Mouse (Mus musculus) heart, embryonic 12.5 days (tissue): Measurements from ENCODE around the gene Pde7b. TPM values are rescaled to one million over a fixed set of nuclear protein-coding genes. Genes with fewer than 3 reads are reported as not detected.
"Not testable (repeated sequence)": the region's sequence is repeated elsewhere in the genome, so short reads cannot be mapped to it uniquely, and the experiment has no call there.

Experiments
- ATAC-seq: fragments of 200-750 bp; cut with Nextera tagmentation; 2 replicates; pipeline ENCODE4 v1.8.0; 2017; ENCODE audit warnings: moderate TSS enrichment, moderate library complexity; ENCODE audit not compliant: insufficient number of reproducible peaks, low FRiP score
- H3K27ac ChIP-seq: fragments of 300-500 bp; sonication (generic); 2 replicates; pipeline ENCODE4 v1.5.1; 2016; ENCODE audit warnings: mild to moderate bottlenecking, moderate library complexity; ENCODE audit not compliant: poor library complexity, severe bottlenecking
- H3K27me3 ChIP-seq: fragments of 300-500 bp; sonication (generic); replicated peaks from 2 replicates; pipeline ENCODE4 v1.6.1; 2016; ENCODE audit warnings: mild to moderate bottlenecking, moderate library complexity
- H3K36me3 ChIP-seq: fragments of 300-500 bp; sonication (generic); 2 replicates; pipeline ENCODE4 v1.6.1; 2016; ENCODE audit warnings: mild to moderate bottlenecking, moderate library complexity
- H3K4me1 ChIP-seq: fragments of 300-500 bp; sonication (generic); replicated peaks from 2 replicates; pipeline ENCODE4 v1.6.1; 2016; ENCODE audit warnings: mild to moderate bottlenecking
- H3K4me2 ChIP-seq: fragments of 300-500 bp; sonication (generic); 2 replicates; pipeline ENCODE4 v1.6.1; 2016; ENCODE audit warnings: mild to moderate bottlenecking, moderate library complexity
- H3K4me3 ChIP-seq: fragments of 300-500 bp; sonication (generic); 2 replicates; pipeline ENCODE4 v1.5.1; 2016; ENCODE audit warnings: mild to moderate bottlenecking
- H3K9ac ChIP-seq: fragments of 300-500 bp; sonication (generic); 2 replicates; pipeline ENCODE4 v1.6.1; 2016; ENCODE audit warnings: mild to moderate bottlenecking, moderate library complexity
- H3K9me3 ChIP-seq: fragments of 300-500 bp; sonication (generic); replicated peaks from 2 replicates; pipeline ENCODE4 v1.6.1; 2016; ENCODE audit warnings: mild to moderate bottlenecking, moderate library complexity
- WGBS: fragments of 180-500 bp; shearing (Covaris S2); methylation state at CpG from one replicate; pipeline ENCODE4 v1.1.7; 2016; 5-methylcytosine and 5-hydroxymethylcytosine counted together
- polyA plus RNA-seq: library from polyadenylated mRNA; unstranded; fragments of >200 nt; fragmentation: Nextera tagmentation; extraction: Ambion mirVana; gene quantifications from 2 replicates; pipeline ENCODE4 v1.2.1, GENCODE M21; 2016

The Pde7b gene
- polyA plus RNA-seq, 1 experiment from 2014 or later, result 16.3 TPM

DNA sequence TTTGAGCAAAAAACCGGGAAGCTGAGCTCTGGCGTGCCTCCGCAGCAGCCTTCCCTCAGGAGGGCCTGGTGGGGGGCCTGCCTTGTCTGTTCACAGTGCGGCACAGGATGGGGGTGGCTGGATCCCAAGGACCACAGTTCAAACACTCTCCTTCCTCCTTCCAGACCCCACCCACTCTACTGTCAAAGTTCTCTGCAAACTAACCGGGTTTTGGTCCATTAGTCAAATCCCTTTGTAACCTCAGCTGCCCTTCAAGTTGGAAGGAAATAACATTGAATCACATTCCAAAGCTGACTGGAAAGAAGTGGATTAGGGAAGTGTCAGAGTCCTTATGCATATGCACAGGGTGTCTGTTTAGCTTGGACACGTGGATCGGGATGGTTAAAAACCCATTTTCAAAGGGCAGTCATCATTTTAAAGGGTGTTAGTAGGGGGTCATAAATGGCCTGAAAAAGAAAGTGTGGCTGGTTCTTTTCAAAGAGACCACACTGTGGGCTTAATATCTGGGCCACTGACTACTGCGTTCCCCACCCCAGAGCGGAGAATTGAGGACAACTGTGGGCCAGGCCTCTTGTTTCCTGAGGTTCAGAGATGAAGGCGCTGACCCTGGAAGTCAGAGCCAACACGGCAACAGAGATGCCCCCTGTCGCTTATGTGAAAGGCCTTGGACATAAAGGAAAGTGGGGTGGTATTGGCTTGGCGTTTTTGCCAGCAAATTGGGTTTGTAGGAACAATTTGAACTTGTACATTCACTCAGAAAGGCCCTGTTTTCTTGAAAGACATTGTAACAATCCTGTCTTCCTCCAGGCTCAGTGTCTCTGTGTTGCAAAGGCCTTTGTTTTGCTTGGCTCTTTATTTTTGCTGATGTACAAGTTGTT, 175.8 kb downstream of the Pde7b start:
- Histone ChIP-seq H3K9me3 (no peaks in the 10 kb centered on the region), H3K27me3 (no peaks in the 10 kb centered on the region), H3K4me2 (peak overlapping the region; percentile 83), H3K36me3 (no peaks in the 10 kb centered on the region), H3K4me1 (peaks cover 50% of the 10 kb centered on the region), H3K27ac (peak overlapping the region; percentile 87), H3K4me3 (peak overlapping the region; percentile 50), H3K9ac (peak overlapping the region; percentile 82)
- WGBS, result 38% methylated on average over 13 of the region's 13 CpGs
- peak; percentile 72 for ATAC-seq

DNA sequence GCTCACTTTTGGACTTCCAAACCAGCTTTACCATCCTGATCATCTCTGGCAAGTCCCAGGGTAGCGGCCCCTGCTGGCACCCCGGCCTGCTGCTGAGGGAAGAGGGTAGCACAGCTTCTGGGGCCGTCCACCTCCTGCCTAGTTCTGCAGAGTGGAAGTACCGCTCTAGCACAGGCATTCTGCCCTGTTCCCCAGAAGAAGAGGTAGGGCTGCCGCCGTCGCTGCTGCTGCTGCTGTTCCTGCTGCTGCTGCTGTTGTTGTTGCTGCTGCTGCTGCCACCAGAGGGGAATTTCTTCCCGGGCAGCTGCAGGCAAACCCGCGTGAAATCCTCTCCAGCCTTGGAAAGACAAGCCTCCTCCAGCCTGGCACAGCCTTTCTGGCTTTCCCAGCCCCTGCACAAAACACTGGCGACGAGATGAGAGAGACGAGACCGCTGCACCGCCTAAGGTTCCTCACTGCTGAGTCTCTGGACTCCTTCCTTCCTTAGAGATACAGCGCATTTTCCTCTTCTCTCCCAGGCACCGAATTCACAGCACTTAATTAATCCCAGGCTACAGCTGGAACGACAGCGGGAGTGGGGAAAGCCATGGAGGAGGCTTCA, 176.8 kb downstream of the Pde7b start:
- H3K27ac ChIP-seq, result peak overlapping the region; percentile 87
- H3K9me3 ChIP-seq, result no peaks in the 10 kb centered on the region
- H3K4me3 ChIP-seq, result peak overlapping the region; percentile 50
- peak overlapping the region; percentile 83 for H3K4me2 ChIP-seq
- peaks cover 50% of the 10 kb centered on the region for H3K4me1 ChIP-seq
- ATAC-seq, result no peak; the same call in 1 of the 2 replicates
- 2% methylated on average over 19 of the region's 19 CpGs for WGBS
- no peaks in the 10 kb centered on the region for H3K36me3 ChIP-seq
- no peaks in the 10 kb centered on the region for H3K27me3 ChIP-seq
- H3K9ac ChIP-seq, result peak overlapping the region; percentile 82

DNA sequence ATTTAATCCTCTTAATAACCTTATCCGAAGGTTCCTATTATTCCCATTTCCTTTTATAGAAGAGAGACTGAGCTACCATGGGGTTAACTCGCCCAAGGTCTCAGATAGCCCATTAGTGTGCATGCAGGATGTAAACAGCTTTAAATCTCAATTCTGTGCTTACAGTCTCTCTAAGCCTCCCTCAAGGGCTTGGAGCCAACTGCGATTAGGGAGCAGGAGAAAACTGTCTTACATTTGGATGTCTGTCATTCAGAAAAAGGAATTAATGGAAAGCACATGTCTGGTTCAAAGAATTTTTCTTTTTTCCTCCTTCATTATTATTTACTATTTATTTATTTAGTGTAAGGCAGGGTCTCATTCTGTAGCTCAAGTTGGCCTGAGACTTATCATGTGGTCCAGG, 181.8 kb downstream of the Pde7b start:
- Histone ChIP-seq H3K27ac (no peak overlapping the region), H3K36me3 (no peaks in the 10 kb centered on the region), H3K9ac (no peak overlapping the region), H3K4me1 (peaks cover 23% of the 10 kb centered on the region), H3K9me3 (no peaks in the 10 kb centered on the region), H3K27me3 (no peaks in the 10 kb centered on the region), H3K4me2 (no peak overlapping the region), H3K4me3 (no peak overlapping the region)
- 66% methylated on average over 3 of the region's 3 CpGs for WGBS
- ATAC-seq, result no peak

DNA sequence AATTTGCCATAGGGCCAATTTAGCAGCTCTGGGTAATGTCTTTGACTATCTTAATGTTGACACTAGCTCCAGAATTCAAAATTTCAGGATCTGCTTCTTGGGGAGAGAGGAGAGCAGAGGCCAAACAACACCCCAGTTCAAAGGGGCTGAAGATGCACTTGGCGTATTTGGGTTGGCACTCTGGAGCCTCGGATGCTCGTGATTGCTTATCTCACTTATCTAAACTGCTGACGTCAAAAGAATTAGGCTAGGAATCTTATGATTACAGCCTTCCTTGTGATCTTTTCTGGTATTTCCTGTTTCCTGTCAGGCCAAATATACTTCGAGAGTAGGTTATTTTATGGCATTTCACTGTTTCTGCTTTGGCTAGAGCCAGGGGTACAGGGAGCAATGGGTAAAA, 191.1 kb downstream of the Pde7b start:
- WGBS, result 15% methylated on average over 5 of the region's 5 CpGs
- peak overlapping the region; percentile 75; the same call in 1 of the 2 replicates for H3K27ac ChIP-seq

DNA sequence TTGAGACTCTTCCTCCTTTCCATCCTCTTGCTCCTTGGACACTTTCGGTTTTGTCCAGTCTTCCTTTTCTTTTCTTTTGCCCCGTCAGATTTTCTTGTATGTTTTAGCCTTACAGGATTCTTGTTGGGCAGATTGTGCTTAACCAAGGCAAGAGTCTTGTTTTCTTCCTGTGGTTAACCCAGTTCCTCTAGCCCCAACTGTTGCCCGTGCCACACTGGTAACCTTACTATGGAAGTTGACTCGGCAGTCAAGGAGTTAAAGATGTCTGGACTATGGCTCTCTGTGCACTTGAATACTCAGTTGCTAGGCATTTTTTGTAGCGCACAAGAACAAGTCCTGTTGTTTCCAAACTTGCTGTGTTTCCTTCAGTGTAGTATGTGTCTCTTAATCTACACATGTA, 193.0 kb downstream of the Pde7b start:
- no peak overlapping the region for H3K4me2 ChIP-seq
- H3K9ac ChIP-seq, result no peak overlapping the region
- H3K36me3 ChIP-seq, result 0 out of 2 replicates have a peak, but pooled peaks cover 3% of the 10 kb centered on the region
- H3K4me3 ChIP-seq, result no peak overlapping the region
- H3K27ac ChIP-seq, result no peak overlapping the region
- no peaks in the 10 kb centered on the region for H3K9me3 ChIP-seq
- 77% methylated on average over 5 of the region's 5 CpGs for WGBS
- no peak for ATAC-seq
- H3K4me1 ChIP-seq, result peaks cover 25% of the 10 kb centered on the region
- H3K27me3 ChIP-seq, result no peaks in the 10 kb centered on the region

More for the DNA sequence above, 191.1 kb downstream of the Pde7b start:
- H3K27me3 ChIP-seq, result no peaks in the 10 kb centered on the region
- H3K9me3 ChIP-seq, result no peaks in the 10 kb centered on the region
- H3K36me3 ChIP-seq, result 0 out of 2 replicates have a peak, but pooled peaks cover 3% of the 10 kb centered on the region
- no peak overlapping the region for H3K9ac ChIP-seq
- H3K4me3 ChIP-seq, result no peak overlapping the region
- H3K4me2 ChIP-seq, result no peak overlapping the region
- ATAC-seq, result no peak
- H3K4me1 ChIP-seq, result peaks cover 19% of the 10 kb centered on the region

DNA sequence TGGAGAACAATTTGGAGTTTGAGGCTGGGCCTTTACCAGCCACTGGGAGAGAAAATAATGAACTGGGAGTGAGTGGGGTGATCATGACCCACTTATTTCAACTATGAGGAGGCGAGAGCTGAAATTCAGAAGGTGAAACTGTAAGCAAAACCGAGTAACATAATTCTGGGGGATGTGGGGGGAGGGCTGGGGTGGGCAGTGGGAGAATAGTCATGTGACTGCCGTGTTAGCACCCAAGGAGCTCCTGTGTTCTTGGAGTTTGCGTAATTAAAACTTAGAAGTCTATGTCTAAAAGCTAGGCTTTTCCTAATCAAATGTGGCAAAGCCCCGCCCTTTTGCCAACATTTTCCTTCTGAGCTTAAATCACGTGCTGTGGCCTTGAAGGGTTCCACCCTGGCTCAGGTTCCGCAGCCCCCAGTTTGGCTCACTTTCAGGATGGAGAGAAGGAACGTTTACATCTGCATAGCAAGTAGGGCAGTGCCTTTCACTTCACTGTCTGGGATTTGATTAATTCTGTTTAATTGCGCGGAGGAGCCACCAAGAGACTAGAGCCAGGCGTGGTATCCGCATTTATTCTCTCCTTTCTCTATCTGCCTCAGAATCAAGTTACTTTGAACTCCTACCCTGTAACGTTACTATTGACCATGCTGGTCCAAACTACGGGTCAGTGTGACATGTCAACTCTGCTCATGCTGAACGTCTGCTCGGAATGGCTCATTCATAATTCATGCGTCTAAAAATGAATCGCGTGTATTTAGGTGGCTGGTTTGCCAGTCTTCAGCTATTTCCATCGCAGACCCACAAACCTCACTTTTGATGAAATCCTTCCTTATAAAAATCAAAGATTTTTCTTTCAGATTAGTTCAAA, 196.1 kb downstream of the Pde7b start:
- Histone ChIP-seq H3K4me3 (no peak overlapping the region), H3K4me2 (no peak overlapping the region), H3K36me3 (0 out of 2 replicates have a peak, but pooled peaks cover 3% of the 10 kb centered on the region), H3K4me1 (peaks cover 14% of the 10 kb centered on the region), H3K27me3 (no peaks in the 10 kb centered on the region), H3K27ac (no peak overlapping the region), H3K9ac (no peak overlapping the region), H3K9me3 (no peaks in the 10 kb centered on the region)
- 83% methylated on average over 20 of the region's 20 CpGs for WGBS
- ATAC-seq, result no peak

DNA sequence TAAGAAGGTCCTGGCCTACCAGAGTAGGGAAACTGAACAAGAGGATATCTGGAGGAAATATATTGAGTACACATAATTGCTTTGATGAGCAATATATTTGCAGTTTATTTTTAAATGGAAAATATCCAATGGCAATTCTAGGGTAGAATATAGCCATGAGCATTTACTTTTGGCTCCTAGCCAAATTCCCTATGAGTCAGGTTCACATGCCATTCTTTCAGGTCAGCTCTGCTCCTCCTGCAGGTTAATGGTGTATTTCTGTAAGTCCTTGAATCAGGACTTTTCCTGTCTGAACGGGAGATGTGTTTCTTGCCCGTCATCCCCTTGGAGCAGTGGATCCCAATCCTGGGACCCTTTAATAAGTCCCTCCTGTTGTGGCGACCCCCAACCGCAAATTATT, 197.1 kb downstream of the Pde7b start:
- 0 out of 2 replicates have a peak, but pooled peaks cover 3% of the 10 kb centered on the region for H3K36me3 ChIP-seq
- no peaks in the 10 kb centered on the region for H3K27me3 ChIP-seq
- H3K4me1 ChIP-seq, result peaks cover 12% of the 10 kb centered on the region
- no peak overlapping the region for H3K4me2 ChIP-seq
- WGBS, result 73% methylated on average over 4 of the region's 4 CpGs
- H3K9ac ChIP-seq, result no peak overlapping the region
- H3K27ac ChIP-seq, result no peak overlapping the region
- H3K4me3 ChIP-seq, result no peak overlapping the region
- ATAC-seq, result no peak
- no peaks in the 10 kb centered on the region for H3K9me3 ChIP-seq

DNA sequence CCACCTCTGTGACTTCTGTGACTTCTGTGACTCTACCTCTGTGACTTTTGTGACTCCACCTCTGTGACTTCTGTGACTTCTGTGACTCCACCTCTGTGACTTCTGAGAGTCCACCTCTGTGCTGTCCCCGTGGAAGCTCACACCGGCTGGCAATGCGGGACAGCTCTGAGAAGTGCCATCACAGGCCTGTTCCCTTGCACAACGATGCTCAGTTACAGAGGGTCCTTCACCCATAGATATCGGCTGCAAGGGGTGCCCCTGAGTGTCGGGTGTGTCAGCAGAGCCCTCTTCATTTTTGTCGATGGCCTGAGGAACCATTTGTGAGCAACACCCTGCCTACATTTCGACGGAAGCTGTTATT, 206.4 kb downstream of the Pde7b start:
- Histone ChIP-seq H3K27ac (no peak overlapping the region), H3K4me2 (no peak overlapping the region), H3K9ac (no peak overlapping the region), H3K36me3 (no peaks in the 10 kb centered on the region), H3K27me3 (no peaks in the 10 kb centered on the region), H3K4me1 (peaks cover 25% of the 10 kb centered on the region), H3K4me3 (no peak overlapping the region), H3K9me3 (no peaks in the 10 kb centered on the region)
- 74% methylated on average over 9 of the region's 9 CpGs for WGBS
- no peak for ATAC-seq

DNA sequence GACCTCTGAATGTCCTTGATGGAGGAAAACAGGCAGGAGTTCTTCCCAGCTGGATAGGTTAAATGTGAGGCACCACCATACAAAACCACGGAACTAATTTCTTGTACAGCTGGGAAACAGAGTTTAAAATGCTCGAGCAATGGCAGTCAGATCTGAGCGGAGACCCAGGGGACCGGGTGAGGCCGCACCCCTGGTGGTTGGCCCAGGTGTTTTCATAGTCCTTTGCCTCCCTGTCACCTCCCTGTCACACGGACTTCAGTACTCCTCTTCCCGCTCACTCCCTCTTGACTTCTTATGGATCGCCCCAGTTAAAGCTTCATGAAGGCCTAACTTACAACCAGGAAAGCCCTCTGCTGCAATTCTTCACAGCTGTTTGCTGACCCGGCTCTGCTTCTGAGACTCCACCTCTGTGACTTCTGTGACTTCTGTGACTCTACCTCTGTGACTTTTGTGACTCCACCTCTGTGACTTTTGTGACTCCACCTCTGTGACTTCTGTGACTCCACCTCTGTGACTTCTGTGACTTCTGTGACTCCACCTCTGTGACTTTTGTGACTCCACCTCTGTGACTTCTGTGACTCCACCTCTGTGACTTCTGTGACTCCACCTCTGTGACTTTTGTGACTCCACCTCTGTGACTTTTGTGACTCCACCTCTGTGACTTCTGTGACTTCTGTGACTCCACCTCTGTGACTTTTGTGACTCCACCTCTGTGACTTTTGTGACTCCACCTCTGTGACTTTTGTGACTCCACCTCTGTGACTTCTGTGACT, 206.9 kb downstream of the Pde7b start:
- WGBS, result 71% methylated on average over 9 of the region's 9 CpGs
- not testable (repeated sequence) for H3K36me3 ChIP-seq, H3K27me3 ChIP-seq, ATAC-seq, H3K27ac ChIP-seq, H3K9ac ChIP-seq, H3K4me3 ChIP-seq, H3K9me3 ChIP-seq
- peaks cover 27% of the 10 kb centered on the region for H3K4me1 ChIP-seq
- H3K4me2 ChIP-seq, result peak overlapping the region; percentile 14; the same call in 1 of the 2 replicates

DNA sequence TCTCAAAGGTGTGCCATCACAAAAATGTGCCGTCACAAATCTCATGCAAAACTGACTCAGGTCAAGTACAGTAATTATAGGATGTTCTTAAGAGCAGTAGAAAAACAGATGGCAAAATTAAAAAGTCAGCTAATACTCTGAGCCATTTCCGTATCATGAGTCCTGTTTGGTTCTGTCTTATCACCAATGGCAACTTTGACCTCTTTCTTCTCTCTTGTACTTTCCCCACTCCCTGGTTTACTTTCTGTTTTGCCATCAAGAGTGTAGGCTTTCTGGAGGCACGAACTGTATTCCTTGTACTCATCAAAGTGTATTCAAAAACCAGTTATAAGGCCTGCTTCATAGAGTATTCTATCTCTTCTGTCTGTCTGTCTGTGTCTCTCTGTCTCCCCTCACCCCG, 211.0 kb downstream of the Pde7b start:
- no peaks in the 10 kb centered on the region for H3K36me3 ChIP-seq
- H3K4me3 ChIP-seq, result no peak overlapping the region
- H3K9me3 ChIP-seq, result no peaks in the 10 kb centered on the region
- H3K27ac ChIP-seq, result no peak overlapping the region
- no peaks in the 10 kb centered on the region for H3K27me3 ChIP-seq
- ATAC-seq, result no peak
- no peak overlapping the region for H3K4me2 ChIP-seq
- WGBS, result 78% methylated on average over 4 of the region's 4 CpGs
- H3K4me1 ChIP-seq, result peaks cover 17% of the 10 kb centered on the region
- no peak overlapping the region for H3K9ac ChIP-seq
